Mouse (Mus musculus) midbrain, postnatal 0 days (tissue): Measurements from ENCODE around the gene Tmed6. TPM values are rescaled to one million over a fixed set of nuclear protein-coding genes. Genes with fewer than 3 reads are reported as not detected.

ENCODE experiments used
- ATAC-seq: fragments of 200-750 bp; cut with Nextera tagmentation; 2 replicates; pipeline ENCODE4 v1.8.0; 2017; ENCODE audit warnings: moderate number of reproducible peaks, mild to moderate bottlenecking, moderate TSS enrichment, moderate library complexity; ENCODE audit not compliant: low FRiP score
- DNase-seq: peaks from one replicate; pipeline ENCODE4 v3.0.0-alpha.2; 2015; ENCODE audit warnings: low spot score
- H3K27ac ChIP-seq: fragments of 300-500 bp; sonication (generic); 2 replicates; pipeline ENCODE4 v1.5.1; 2014; ENCODE audit warnings: low read depth, mild to moderate bottlenecking, low read length, mixed read lengths
- H3K27me3 ChIP-seq: fragments of 300-500 bp; sonication (generic); 2 replicates; pipeline ENCODE4 v1.6.1; 2014; ENCODE audit warnings: low read length, control low read depth, mixed read lengths; ENCODE audit not compliant: insufficient read depth
- H3K36me3 ChIP-seq: fragments of 300-500 bp; sonication (generic); 2 replicates; pipeline ENCODE4 v1.6.1; 2014; ENCODE audit warnings: low read length, control low read depth, mixed read lengths; ENCODE audit not compliant: insufficient read depth
- H3K4me1 ChIP-seq: fragments of 300-500 bp; sonication (generic); 2 replicates; pipeline ENCODE4 v1.6.1; 2014; ENCODE audit warnings: mild to moderate bottlenecking, control low read depth, antibody characterized with exemption, low read length, mixed read lengths; ENCODE audit not compliant: insufficient read depth
- H3K4me2 ChIP-seq: fragments of 300-500 bp; sonication (generic); 2 replicates; pipeline ENCODE4 v1.6.1; 2014; ENCODE audit warnings: low read depth, mild to moderate bottlenecking, low read length, mixed read lengths; ENCODE audit not compliant: poor library complexity, severe bottlenecking
- H3K4me3 ChIP-seq: fragments of 300-500 bp; sonication (generic); 2 replicates; pipeline ENCODE4 v1.5.1; 2014; ENCODE audit warnings: low read depth, mild to moderate bottlenecking, low read length, moderate library complexity
- H3K9ac ChIP-seq: fragments of 300-500 bp; sonication (generic); replicated peaks from 2 replicates; pipeline ENCODE4 v1.6.1; 2014; ENCODE audit warnings: mild to moderate bottlenecking, low read length, moderate library complexity, mixed read lengths; ENCODE audit not compliant: poor library complexity, severe bottlenecking
- H3K9me3 ChIP-seq: fragments of 300-500 bp; sonication (generic); 2 replicates; pipeline ENCODE4 v1.6.1; 2016; ENCODE audit warnings: low read length, control low read depth
- CTCF ChIP-seq: IDR thresholded peaks from 2 replicates; pipeline ENCODE4 v1.5.1; 2016; ENCODE audit warnings: antibody characterized with exemption, mild to moderate bottlenecking
- WGBS: fragments of 180-500 bp; shearing (Covaris S2); extraction: QIAGEN DNeasy Blood & Tissue Kit; methylation state at CpG from one replicate; pipeline ENCODE4 v1.1.7; 2014; 5-methylcytosine and 5-hydroxymethylcytosine counted together
- microRNA-seq: library from miRNA; unstranded; fragments of <30 nt; microRNA quantifications from one replicate; pipeline ENCODE4, GENCODE M21; 2016; ENCODE audit warnings: borderline number of aligned reads
- polyA plus RNA-seq: library from polyadenylated mRNA; unstranded; fragments of >200 nt; fragmentation: Nextera tagmentation; extraction: Ambion mirVana; gene quantifications from 2 replicates; pipeline ENCODE4 v1.2.1, GENCODE M21; 2015
- total RNA-seq: library from RNA; depleted of rRNA; stranded (reverse); fragments of >200 nt; gene quantifications from 2 replicates; pipeline ENCODE4 v1.2.3, GENCODE M21; 2014; rRNA removed

Tmed6 gene
- total and polyA plus RNA-seq, 2 experiments from 2014 or later = not detected

GRCm38 (mm10) chr8:107030650-107031576 is 34.5 kb downstream of the Tmed6 start, which contains the start of gene Vps4a:
Gene Vps4a, plus strand, starts transcription at chr8:107031222.
- WGBS = 4% methylated on average over 63 of the region's 66 CpGs
- Histone ChIP-seq H3K27me3 (no peaks in the 10 kb centered on the region), H3K4me1 (peaks cover 7% of the 10 kb centered on the region), H3K4me3 (peak within 1 kb of the TSS; percentile 98), H3K9me3 (no peaks in the 10 kb centered on the region), H3K9ac (peak within 1 kb of the TSS; percentile 95), H3K27ac (peak within 1 kb of the TSS; percentile 73), H3K36me3 (0 out of 2 replicates have a peak, but pooled peaks cover 2% of the 10 kb centered on the region), H3K4me2 (peak within 1 kb of the TSS; percentile 73)
- ATAC-seq = peak; percentile 96
- peak; percentile 88 for TF ChIP-seq CTCF
- peak; percentile 94 for DNase-seq

DNA sequence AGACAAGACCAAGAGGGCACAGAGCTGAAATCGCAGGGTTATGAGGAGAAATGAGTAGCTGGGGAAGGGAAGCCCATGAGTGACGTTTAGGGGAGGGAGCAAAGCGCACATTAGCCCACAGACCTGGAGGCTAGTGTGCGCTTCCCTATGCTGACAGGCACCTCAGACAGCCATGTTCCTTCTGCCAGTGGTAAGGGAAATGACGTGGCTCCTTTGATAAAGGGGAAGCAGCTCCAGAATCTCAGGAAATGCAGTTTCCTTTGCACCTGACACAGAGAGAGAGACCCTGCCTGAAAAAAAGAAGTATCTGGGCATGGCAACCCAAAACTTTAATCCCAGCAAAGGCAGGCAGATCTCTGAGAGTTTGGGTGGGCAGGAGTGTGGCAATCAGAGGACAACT is 35.4 kb downstream of the Tmed6 start:
- no peak overlapping the region for H3K9ac ChIP-seq
- TF ChIP-seq CTCF = no peak
- H3K9me3 ChIP-seq = no peaks in the 10 kb centered on the region
- no peak for DNase-seq
- no peak overlapping the region for H3K4me3 ChIP-seq
- 76% methylated on average over 5 of the region's 5 CpGs for WGBS
- ATAC-seq = no peak
- H3K4me2 ChIP-seq = no peak overlapping the region
- no peaks in the 10 kb centered on the region for H3K27me3 ChIP-seq
- H3K4me1 ChIP-seq = peaks cover 7% of the 10 kb centered on the region
- no peak overlapping the region for H3K27ac ChIP-seq
- 0 out of 2 replicates have a peak, but pooled peaks cover 2% of the 10 kb centered on the region for H3K36me3 ChIP-seq

DNA sequence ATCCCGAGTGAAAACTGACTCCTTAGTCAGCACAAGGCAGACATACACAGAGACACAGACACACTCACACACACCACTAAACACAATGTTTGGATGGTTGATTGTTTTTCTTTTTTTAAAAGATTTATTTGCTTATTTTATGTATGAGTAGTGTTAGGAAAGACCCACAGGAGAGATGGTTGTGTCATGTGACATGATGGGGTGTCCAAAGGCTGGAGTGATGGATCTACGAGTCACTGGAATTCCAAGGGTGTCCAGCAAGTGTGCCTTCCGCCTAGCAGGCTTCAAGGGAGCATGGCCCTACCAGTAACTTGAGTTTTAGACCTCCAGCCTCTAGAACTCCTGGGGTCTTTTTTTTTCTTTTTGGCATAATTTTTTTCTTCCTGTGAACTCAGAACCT is 36.1 kb downstream of the Tmed6 start:
- no peak for ATAC-seq

GRCm38 (mm10) chr8:107023479-107023878 is 42.0 kb downstream of the Tmed6 start:
- no peaks in the 10 kb centered on the region for H3K4me1 ChIP-seq
- 95% methylated on average over 8 of the region's 8 CpGs for WGBS

More for the DNA sequence above, 36.1 kb downstream of the Tmed6 start:
- no peak overlapping the region for H3K27ac ChIP-seq
- DNase-seq = no peak
- no peaks in the 10 kb centered on the region for H3K9me3 ChIP-seq
- H3K4me2 ChIP-seq = no peak overlapping the region
- H3K4me1 ChIP-seq = peaks cover 7% of the 10 kb centered on the region
- no peak for TF ChIP-seq CTCF
- H3K27me3 ChIP-seq = no peaks in the 10 kb centered on the region
- WGBS = 82% methylated on average over 3 of the region's 3 CpGs
- no peak overlapping the region for H3K9ac ChIP-seq
- H3K4me3 ChIP-seq = no peak overlapping the region
- 0 out of 2 replicates have a peak, but pooled peaks cover under 1% of the 10 kb centered on the region for H3K36me3 ChIP-seq

GRCm38 (mm10) chr8:107014915-107015314 is 50.5 kb downstream of the Tmed6 start:
- Histone ChIP-seq H3K27me3 (no peaks in the 10 kb centered on the region), H3K9me3 (no peaks in the 10 kb centered on the region), H3K36me3 (no peaks in the 10 kb centered on the region; the same call in 1 of the 2 replicates), H3K9ac (no peak overlapping the region), H3K27ac (no peak overlapping the region), H3K4me2 (no peak overlapping the region), H3K4me1 (no peaks in the 10 kb centered on the region), H3K4me3 (no peak overlapping the region)
- no peak for DNase-seq
- no peak for TF ChIP-seq CTCF
- no peak for ATAC-seq
- WGBS = 96% methylated on average over 1 of the region's 1 CpGs

More at GRCm38 (mm10) chr8:107023479-107023878, 42.0 kb downstream of the Tmed6 start:
- H3K4me3 ChIP-seq = no peak overlapping the region
- DNase-seq (no peak), ATAC-seq (no peak)
- H3K9ac ChIP-seq = no peak overlapping the region
- no peaks in the 10 kb centered on the region for H3K27me3 ChIP-seq
- TF ChIP-seq CTCF = no peak
- no peaks in the 10 kb centered on the region for H3K9me3 ChIP-seq
- no peak overlapping the region for H3K27ac ChIP-seq
- H3K4me2 ChIP-seq = no peak overlapping the region
- no peaks in the 10 kb centered on the region for H3K36me3 ChIP-seq

GRCm38 (mm10) chr8:107012666-107013065 is 52.8 kb downstream of the Tmed6 start:
- Histone ChIP-seq H3K9ac (no peak overlapping the region), H3K27me3 (no peaks in the 10 kb centered on the region), H3K4me3 (no peak overlapping the region), H3K4me2 (no peak overlapping the region), H3K36me3 (no peaks in the 10 kb centered on the region; the same call in 1 of the 2 replicates), H3K9me3 (no peaks in the 10 kb centered on the region), H3K27ac (no peak overlapping the region), H3K4me1 (no peaks in the 10 kb centered on the region)
- WGBS = 81% methylated on average over 2 of the region's 2 CpGs
- no peak for TF ChIP-seq CTCF
- no peak for DNase-seq
- ATAC-seq = no peak

Small RNA genes lying within 50 kb of the gene (microRNA-seq; reads per million reads assigned to microRNA genes)
- 3.0 reads per million for gene Mir7075

Other genes starting within 250 kb of the Tmed6 start
- gene Has3, start 195.4 kb downstream of the Tmed6 start, total RNA-seq = 16.6 and 20.2 TPM in 2 replicates
- 0.42 and 0.89 TPM in 2 replicates for gene Has3, start 195.4 kb downstream of the Tmed6 start, polyA plus RNA-seq
- 23.5 and 23.7 TPM in 2 replicates for gene Utp4, start 172.0 kb downstream of the Tmed6 start, total RNA-seq
- gene Utp4, start 172.0 kb downstream of the Tmed6 start, polyA plus RNA-seq = 27.4 and 28.0 TPM in 2 replicates
- 7.1 and 7.9 TPM in 2 replicates for gene Sntb2, start 129.9 kb downstream of the Tmed6 start, total RNA-seq
- 3.2 and 3.3 TPM in 2 replicates for gene Sntb2, start 129.9 kb downstream of the Tmed6 start, polyA plus RNA-seq
- gene Vps4a, start 34.4 kb downstream of the Tmed6 start, total RNA-seq = 111 and 118 TPM in 2 replicates
- 166 and 171 TPM in 2 replicates for gene Vps4a, start 34.4 kb downstream of the Tmed6 start, polyA plus RNA-seq
- 61.5 TPM in 2 replicates for gene Pdf, start 17.0 kb downstream of the Tmed6 start, total RNA-seq
- 31.8 and 33.3 TPM in 2 replicates for gene Pdf, start 17.0 kb downstream of the Tmed6 start, polyA plus RNA-seq
- gene Cog8, start 9.0 kb downstream of the Tmed6 start, total RNA-seq = 46.2 and 89.6 TPM in 2 replicates
- gene Cog8, start 9.0 kb downstream of the Tmed6 start, polyA plus RNA-seq = 32.4 and 36.1 TPM in 2 replicates
- 24.3 and 30.8 TPM in 2 replicates for gene Nip7, start 8.8 kb downstream of the Tmed6 start, total RNA-seq
- gene Nip7, start 8.8 kb downstream of the Tmed6 start, polyA plus RNA-seq = 59.1 and 60.1 TPM in 2 replicates
- 20.4 and 22.7 TPM in 2 replicates for gene Terf2, start 30.9 kb upstream of the Tmed6 start, total RNA-seq
- gene Terf2, start 30.9 kb upstream of the Tmed6 start, polyA plus RNA-seq = 24.1 and 25.7 TPM in 2 replicates
- 103 and 120 TPM in 2 replicates for gene Cyb5b, start 85.0 kb upstream of the Tmed6 start, total RNA-seq
- 89.7 and 91.4 TPM in 2 replicates for gene Cyb5b, start 85.0 kb upstream of the Tmed6 start, polyA plus RNA-seq
- 20.3 and 37.1 TPM in 2 replicates for gene Nfat5, start 227.8 kb upstream of the Tmed6 start, total RNA-seq
- 3.7 and 6.8 TPM in 2 replicates for gene Nfat5, start 227.8 kb upstream of the Tmed6 start, polyA plus RNA-seq